In the genomic region with DNA sequence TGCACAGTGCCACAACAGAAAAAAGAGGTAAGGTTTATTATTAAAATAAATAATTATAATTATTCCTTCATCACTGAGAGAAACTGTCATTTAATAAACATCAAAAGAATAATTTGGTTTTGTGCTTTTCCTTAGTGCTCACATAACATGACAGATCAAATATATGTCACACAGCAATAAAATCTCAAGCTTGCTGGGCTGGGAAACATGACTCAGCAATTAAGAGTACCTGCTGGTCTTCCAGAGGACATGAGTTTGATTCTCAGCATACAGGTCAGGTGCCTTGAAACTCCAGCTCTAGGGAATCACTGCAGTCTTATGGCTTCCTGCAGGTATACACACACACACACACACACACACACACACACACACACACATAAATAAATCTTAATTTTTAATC, we compare ENCODE assay signal across 30 mouse cellular contexts.
"Had no signal": no experiment of that assay in that cellular context is flagged by ENCODE, and none has a peak within 500 bp of the region (broad histone marks: within the 10 kb centered on the region; RNA-seq: fewer than 3 reads in every experiment).

No protein-coding gene starts in this region.

- H3K36me3 ChIP-seq: limb, embryonic 10.5 days; limb, embryonic 12.5 days; limb, embryonic 13.5 days; limb, embryonic 15.5 days; liver, embryonic 13.5 days; liver, embryonic 15.5 days; lung, embryonic 15.5 days; midbrain, embryonic 10.5 days; midbrain, embryonic 12.5 days; midbrain, embryonic 15.5 days; neural tube, embryonic 12.5 days had no signal

- H3K27ac ChIP-seq: left cerebral cortex, adult 2 months; limb, embryonic 10.5 days; limb, embryonic 12.5 days; limb, embryonic 13.5 days; limb, embryonic 15.5 days; liver, embryonic 13.5 days; liver, embryonic 14.5 days; liver, embryonic 15.5 days; lung, embryonic 15.5 days; macrophage; midbrain, embryonic 10.5 days; midbrain, embryonic 12.5 days; midbrain, embryonic 15.5 days; neural tube, embryonic 12.5 days had no signal

- ATAC-seq: liver, postnatal 0 days; lung, postnatal 0 days; midbrain, embryonic 15.5 days; midbrain, embryonic 16.5 days had no signal

- H3K9me3 ChIP-seq: limb, embryonic 10.5 days; limb, embryonic 12.5 days; limb, embryonic 13.5 days; limb, embryonic 15.5 days; liver, embryonic 13.5 days; liver, embryonic 15.5 days; lung, embryonic 15.5 days; megakaryocyte, embryonic 14.5 days; midbrain, embryonic 10.5 days; midbrain, embryonic 12.5 days; midbrain, embryonic 15.5 days; neural tube, embryonic 12.5 days had no signal

- H3K9ac ChIP-seq: limb, embryonic 12.5 days; limb, embryonic 13.5 days; limb, embryonic 15.5 days; liver, embryonic 13.5 days; liver, embryonic 14.5 days; liver, embryonic 15.5 days; liver, postnatal 0 days; lung, embryonic 14.5 days; lung, embryonic 15.5 days; midbrain, embryonic 12.5 days; midbrain, embryonic 15.5 days; neural tube, embryonic 12.5 days had no signal

- DNase-seq: left cerebral cortex, postnatal 4 days; liver; liver, embryonic 13.5 days; liver, postnatal 0 days; lung, adult 18-20 months; lung, adult 2 months; lung, embryonic 14.5 days; lung, postnatal 10 days; lung, postnatal 14 days; lung, postnatal 36 days; lung, postnatal 4 days; midbrain, embryonic 14.5 days had no signal

- H3K27me3 ChIP-seq: liver, embryonic 13.5 days; liver, embryonic 15.5 days; lung, embryonic 15.5 days; megakaryocyte, embryonic 14.5 days; midbrain, embryonic 12.5 days; midbrain, embryonic 15.5 days; neural tube, embryonic 12.5 days had no signal

- H3K4me2 ChIP-seq: limb, embryonic 12.5 days; limb, embryonic 13.5 days; limb, embryonic 15.5 days; liver, embryonic 11.5 days; liver, embryonic 13.5 days; liver, embryonic 15.5 days; lung, embryonic 14.5 days; lung, embryonic 15.5 days; midbrain, embryonic 12.5 days; midbrain, embryonic 15.5 days; neural tube, embryonic 12.5 days had no signal

- H3K4me3 ChIP-seq: left cerebral cortex, adult 2 months; limb, embryonic 10.5 days; limb, embryonic 12.5 days; limb, embryonic 13.5 days; limb, embryonic 15.5 days; liver, embryonic 13.5 days; liver, embryonic 15.5 days; lung, embryonic 15.5 days; megakaryocyte, embryonic 14.5 days; midbrain, embryonic 10.5 days; midbrain, embryonic 12.5 days; midbrain, embryonic 15.5 days; myocyte; neural tube, embryonic 12.5 days had no signal

- H3K4me1 ChIP-seq: limb, embryonic 15.5 days; liver, embryonic 13.5 days; liver, embryonic 15.5 days; lung, embryonic 15.5 days; megakaryocyte, embryonic 14.5 days; midbrain, embryonic 10.5 days; midbrain, embryonic 12.5 days; midbrain, embryonic 15.5 days; neural tube, embryonic 12.5 days had no signal
